Mouse (Mus musculus) skeletal muscle tissue, adult 2 months (tissue): ENCODE measurements around the gene Slc16a10.

Experiments used
- DNase-seq: peaks from one replicate; pipeline ENCODE4 v3.0.0-alpha.2; 2012; ENCODE audit warnings: low read depth, low spot score

The Slc16a10 gene

GRCm38 (mm10) chr10:40149584-40150145 is 7.6 kb upstream of the Slc16a10 start:
- no peak for DNase-seq

GRCm38 (mm10) chr10:40147325-40148059 is 5.4 kb upstream of the Slc16a10 start:
- DNase-seq: no peak

- DNase-seq: no peak
Observed at GRCm38 (mm10) chr10:40146451-40146850, 4.4 kb upstream of the Slc16a10 start.

GRCm38 (mm10) chr10:40144815-40145214 is 2.8 kb upstream of the Slc16a10 start:
- DNase-seq: no peak

GRCm38 (mm10) chr10:40141016-40141851 is 824 bp downstream of the Slc16a10 start:
- peak; percentile 45 for DNase-seq

- no peak for DNase-seq
Observed at GRCm38 (mm10) chr10:40139646-40140045, 2.4 kb downstream of the Slc16a10 start.

- no peak for DNase-seq
Observed at GRCm38 (mm10) chr10:40135807-40136778, 6.0 kb downstream of the Slc16a10 start.

GRCm38 (mm10) chr10:40134906-40135305 is 7.2 kb downstream of the Slc16a10 start:
- no peak for DNase-seq

- DNase-seq: no peak
Observed at GRCm38 (mm10) chr10:40133636-40134035, 8.4 kb downstream of the Slc16a10 start.

- DNase-seq: no peak
Observed at GRCm38 (mm10) chr10:40131690-40132418, 10.2 kb downstream of the Slc16a10 start.

GRCm38 (mm10) chr10:40130126-40130525 is 11.9 kb downstream of the Slc16a10 start:
- DNase-seq: no peak

GRCm38 (mm10) chr10:40129134-40129533 is 12.9 kb downstream of the Slc16a10 start:
- no peak for DNase-seq

- no peak for DNase-seq
Observed at GRCm38 (mm10) chr10:40128497-40128896, 13.6 kb downstream of the Slc16a10 start.

GRCm38 (mm10) chr10:40125200-40125599 is 16.9 kb downstream of the Slc16a10 start:
- no peak for DNase-seq

GRCm38 (mm10) chr10:40124570-40124969 is 17.5 kb downstream of the Slc16a10 start:
- DNase-seq: no peak

- DNase-seq: no peak
Observed at GRCm38 (mm10) chr10:40124096-40124495, 18.0 kb downstream of the Slc16a10 start.

- no peak for DNase-seq
Observed at GRCm38 (mm10) chr10:40119466-40119865, 22.6 kb downstream of the Slc16a10 start.

GRCm38 (mm10) chr10:40118743-40119387 is 23.2 kb downstream of the Slc16a10 start:
- no peak for DNase-seq

GRCm38 (mm10) chr10:40113517-40114085 is 28.5 kb downstream of the Slc16a10 start:
- no peak for DNase-seq

GRCm38 (mm10) chr10:40112256-40112655 is 29.8 kb downstream of the Slc16a10 start:
- no peak for DNase-seq
